Mouse (Mus musculus) ES-E14 (cell line): Measurements from ENCODE around the gene Ogg1.

Experiments
- CHD2 ChIP-seq: IDR thresholded peaks from 2 replicates; pipeline ENCODE4 v1.6.1; 2014; ENCODE audit warnings: mild to moderate bottlenecking, low read depth, low read length, inconsistent platforms
- HCFC1 ChIP-seq: IDR thresholded peaks from 2 replicates; pipeline ENCODE4 v1.6.1; 2012; ENCODE audit warnings: low read length, inconsistent platforms, borderline replicate concordance; ENCODE audit not compliant: insufficient read depth
- MAFK ChIP-seq: IDR thresholded peaks from 2 replicates; pipeline ENCODE4 v1.6.1; 2014; ENCODE audit warnings: mild to moderate bottlenecking, low read depth, low read length, inconsistent platforms; ENCODE audit not compliant: insufficient read depth
- ZC3H11A ChIP-seq: IDR thresholded peaks from 2 replicates; pipeline ENCODE4 v1.6.1; 2012; ENCODE audit warnings: low read depth, mild to moderate bottlenecking, inconsistent platforms, low read length, borderline replicate concordance
- ZNF384 ChIP-seq: IDR thresholded peaks from 2 replicates; pipeline ENCODE4 v1.6.1; 2012; ENCODE audit warnings: low read depth, low read length, inconsistent platforms

GRCm38 (mm10) chr6:113331721-113332120 lies 4.9 kb downstream of the Ogg1 start:
- TF ChIP-seq CHD2: no peak
- no peak for TF ChIP-seq ZNF384
- no peak for TF ChIP-seq HCFC1
- TF ChIP-seq ZC3H11A: no peak
- TF ChIP-seq MAFK: no peak
